Mouse (Mus musculus): ENCODE results near the gene Cfap54.

The Cfap54 gene

DNA sequence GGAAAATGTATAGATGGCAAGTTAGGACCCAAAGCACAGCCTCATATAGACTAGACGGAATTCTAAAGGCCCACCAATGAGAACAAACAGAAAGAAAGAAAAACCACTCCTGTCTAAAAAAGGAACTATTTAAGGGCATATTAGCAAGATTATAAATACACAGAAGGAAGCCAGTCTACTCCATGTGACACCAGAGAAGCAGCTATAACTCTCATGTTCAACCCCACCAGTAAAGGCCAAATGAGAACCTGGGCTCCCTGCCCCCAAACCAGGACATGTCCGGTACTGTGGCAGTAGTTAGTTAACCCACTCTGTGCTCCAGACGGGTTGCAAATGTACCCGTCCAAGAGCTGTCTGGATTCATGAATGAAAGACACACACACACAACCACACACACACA lies 14.4 kb upstream of the Cfap54 start:
- DNase-seq, result no peak

DNA sequence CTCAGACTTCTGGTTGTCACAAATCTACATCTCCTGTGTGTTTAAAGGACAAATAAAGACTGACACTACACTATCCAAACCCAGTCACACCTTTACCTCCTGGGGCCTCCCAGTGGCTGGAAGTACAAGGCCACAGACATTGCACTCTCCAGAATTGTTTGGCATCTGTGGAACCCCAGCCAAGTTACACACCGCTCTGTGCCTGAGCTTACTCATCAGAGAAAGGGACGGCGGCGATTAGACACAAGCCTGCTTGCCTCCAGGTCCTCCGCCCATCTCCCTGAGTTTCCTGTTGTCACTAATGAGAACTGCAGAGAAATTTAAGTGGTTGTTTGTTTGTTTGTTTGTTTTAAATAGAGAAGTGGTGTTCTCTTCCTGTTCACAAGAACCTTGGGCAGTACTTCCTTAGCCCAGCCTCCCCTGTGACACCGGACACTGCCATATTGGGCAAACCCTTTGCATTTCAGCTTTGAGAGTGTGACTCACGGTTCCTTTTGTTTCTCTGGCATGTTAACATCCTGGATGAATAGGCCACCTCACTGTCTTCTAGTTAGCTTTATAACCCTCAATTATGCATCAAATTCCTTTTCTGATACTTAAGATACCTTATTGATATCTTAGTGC lies 13.7 kb upstream of the Cfap54 start:
- DNase-seq, result no peak

DNA sequence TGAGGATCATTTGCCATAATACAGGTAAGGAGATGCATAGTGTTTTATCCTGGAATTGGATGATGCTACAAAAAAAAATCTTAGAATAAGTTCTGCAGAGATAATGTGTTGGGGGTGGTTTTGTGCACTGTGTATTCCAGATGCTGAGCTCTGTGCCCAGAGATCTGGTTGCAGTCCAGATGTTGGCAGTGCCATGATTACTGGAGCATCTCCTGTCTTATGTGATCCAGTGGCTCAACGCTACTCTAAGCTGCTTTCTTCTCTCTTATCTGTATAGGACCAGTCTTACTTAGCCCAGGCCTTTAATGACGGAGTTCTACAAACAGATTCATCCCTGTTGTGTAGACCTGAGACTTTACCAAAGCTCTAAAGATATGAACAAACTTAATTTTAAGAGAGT lies 10.5 kb upstream of the Cfap54 start:
- DNase-seq, result no peak

DNA sequence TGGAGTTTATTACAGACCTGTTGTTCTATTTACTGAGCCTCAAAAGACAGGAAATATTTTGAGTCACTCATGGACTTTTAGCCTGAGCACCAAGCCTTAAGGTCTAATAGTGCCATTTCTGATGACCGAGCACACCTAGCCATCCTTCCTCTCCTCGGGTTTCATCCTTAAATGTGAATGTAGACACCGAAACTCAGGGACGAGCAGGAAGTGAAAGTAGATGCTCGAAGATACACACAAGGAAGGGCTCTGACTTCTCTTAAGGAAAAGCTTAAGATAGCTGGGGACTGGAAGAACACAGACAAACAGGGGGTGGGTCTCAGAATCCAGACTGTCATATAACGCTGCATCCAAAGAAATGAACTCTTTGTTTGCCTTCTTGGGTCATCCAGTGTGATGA lies 8.8 kb upstream of the Cfap54 start:
- no peak for DNase-seq

DNA sequence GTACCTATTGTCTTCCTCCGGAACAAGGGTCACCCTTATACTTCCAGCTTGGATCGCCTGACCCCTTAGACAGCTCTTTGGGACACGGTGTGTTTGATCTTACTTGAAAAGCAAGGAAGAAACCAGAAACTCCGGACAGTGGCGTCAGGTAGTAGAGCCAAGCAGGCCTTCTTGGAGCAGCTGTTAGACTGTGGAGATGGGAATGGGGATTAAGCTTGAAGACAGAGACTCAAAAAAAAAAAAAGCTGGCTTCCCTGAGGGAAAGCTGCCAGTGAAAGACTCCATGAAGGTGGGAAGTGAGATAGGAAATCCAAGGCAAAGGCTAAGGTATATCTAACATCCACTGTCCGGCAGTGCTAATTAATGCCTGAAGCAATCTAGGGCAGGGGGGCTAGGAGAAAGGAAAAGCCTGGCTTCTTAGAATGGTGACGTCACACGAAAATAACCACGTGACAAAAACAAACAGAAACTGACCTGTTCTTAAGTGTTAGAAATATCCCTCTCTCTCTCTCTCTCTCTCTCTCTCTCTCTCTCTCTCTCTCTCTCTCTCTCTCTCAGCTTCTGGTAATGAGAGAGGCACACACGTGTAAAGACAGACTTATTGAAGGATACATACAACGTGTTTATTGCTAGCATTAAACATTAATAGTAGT lies 7.1 kb upstream of the Cfap54 start:
- no peak for DNase-seq

DNA sequence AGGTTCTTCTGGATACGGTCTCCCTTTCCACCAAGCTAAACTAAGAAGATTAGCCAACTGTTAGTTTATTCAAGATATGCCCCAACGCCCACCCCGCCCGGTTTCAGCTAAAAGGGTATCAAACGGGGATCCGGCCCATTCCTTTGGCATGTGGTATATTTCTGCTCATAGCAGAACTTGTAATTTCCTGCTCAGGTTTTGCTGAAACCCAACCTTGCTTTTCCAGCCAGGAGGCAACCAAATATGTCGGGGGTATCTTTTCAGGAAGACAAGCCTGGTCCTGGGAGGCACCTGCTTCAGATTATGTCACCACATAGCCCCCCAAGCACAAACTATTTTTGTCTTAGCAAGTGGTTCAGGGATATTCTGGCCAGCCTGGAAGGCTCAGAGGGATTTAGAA lies 6.1 kb upstream of the Cfap54 start:
- no peak for DNase-seq

DNA sequence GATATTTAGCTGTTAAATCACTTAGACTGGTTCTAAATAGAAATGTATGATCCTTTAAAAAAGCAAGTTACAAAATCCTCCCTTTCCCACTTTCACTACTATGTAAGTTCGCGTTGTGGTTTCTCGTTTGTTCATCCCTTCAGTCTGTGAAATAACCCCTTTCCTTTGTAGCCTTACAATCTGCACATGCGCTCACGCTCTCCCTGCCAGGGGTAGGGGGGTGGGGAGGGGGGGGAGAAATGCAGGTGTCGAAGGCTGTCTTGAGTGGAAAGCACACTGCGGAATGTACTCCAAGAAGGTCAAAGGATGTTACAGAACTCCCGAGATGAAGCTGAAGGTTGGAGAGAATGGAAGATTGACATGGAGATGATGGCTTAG lies 2.5 kb upstream of the Cfap54 start:
- no peak for DNase-seq

DNA sequence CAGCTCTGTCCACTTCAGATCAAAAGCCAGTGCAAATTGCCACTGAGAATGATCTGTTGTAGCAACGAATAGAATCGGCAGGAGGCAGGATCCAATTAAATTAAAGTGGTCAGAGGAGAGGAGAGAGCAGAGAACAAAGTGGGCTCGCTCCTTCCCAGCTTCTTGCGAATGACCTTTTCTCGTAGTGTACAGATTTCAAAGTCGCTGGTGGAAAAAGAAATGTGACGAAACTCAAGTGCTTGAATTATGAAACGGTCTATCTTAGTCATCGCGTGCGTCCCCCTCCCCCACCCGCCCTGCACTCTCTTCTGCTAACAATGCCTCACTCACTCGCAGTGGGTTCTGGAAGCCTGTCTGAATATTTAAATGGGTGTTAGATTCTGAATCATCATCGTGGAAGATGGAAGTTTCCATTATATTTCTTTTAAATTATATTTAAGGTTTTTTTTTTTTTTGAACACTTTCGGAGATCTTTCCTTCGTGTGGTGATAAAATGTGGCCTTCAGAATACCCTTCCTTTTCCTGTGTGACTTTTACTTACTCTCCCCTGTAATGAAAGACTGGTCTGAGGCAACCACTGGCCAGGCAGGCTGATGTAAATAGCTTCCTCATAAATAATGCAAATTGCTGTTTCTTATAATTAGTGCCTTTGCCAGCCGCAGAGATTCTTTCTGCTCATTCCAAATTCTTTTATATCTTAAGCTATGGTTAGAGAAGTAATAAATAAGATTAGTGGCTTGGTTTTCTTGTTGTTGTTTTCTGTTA lies 2.0 kb upstream of the Cfap54 start:
- no peak for DNase-seq

DNA sequence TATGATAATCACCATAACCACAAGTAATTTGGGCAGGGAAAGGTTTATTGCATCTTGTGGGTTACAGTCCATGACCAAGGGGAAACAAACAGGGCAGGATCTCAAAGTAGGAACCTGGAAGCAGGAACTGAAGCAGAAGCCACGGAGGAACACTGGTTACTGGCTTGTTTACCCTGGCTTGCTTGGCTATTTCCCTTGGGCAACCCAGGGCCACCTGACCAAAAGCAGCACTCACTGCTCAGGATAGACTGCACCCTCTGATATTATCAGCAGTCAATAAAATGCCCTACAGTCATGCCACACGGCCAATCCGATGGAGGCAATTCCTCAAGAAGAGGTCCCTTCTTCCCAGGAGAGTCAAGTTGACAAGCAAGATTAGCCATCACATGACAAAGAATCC lies 1.9 kb downstream of the Cfap54 start:
- DNase-seq, result no peak

DNA sequence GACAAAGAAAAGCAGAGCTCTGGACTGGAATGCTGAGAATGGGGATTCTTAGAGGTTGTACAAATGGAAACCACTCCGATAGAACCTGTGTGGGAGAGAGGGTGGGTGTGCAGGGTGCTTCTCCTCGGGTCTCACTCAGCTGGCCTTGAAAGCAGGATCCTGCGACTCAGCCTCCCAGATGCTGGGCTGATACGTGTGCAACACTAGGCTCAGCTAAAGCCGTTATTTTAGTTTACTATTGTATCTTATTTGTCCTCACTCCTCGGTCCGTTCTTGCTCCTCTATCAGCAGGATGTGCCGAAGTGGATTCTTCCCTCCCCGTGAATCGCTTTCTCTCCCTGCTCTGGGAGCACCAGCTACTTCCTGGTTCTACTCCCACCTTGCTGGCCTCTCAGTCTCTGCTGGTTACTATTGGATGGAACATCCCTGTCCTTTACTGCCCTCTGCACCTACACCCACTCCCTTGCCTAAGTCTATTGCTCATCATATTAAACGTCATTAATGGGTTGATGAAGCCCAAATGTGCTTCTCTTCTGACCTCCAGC lies 3.4 kb downstream of the Cfap54 start:
- no peak for DNase-seq

DNA sequence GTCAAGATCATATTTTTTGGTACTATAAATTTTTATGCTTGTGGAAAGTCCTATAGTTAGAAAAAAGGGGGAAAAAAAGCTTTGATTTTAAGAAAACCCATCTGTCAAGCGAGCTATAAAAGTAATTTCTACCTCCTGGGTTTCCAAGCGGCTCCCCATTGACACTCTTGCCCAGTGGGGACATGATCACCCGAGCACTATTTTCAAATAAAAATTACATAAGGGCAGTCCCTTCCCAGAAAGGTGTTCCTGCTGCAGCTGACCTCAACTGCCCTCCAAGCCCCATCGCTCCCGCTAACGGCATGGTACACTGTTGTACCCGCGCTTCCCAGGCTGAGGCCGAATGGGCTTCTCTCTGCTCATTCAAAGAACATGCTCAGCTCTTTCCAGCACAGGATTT lies 5.0 kb downstream of the Cfap54 start:
- DNase-seq, result no peak

DNA sequence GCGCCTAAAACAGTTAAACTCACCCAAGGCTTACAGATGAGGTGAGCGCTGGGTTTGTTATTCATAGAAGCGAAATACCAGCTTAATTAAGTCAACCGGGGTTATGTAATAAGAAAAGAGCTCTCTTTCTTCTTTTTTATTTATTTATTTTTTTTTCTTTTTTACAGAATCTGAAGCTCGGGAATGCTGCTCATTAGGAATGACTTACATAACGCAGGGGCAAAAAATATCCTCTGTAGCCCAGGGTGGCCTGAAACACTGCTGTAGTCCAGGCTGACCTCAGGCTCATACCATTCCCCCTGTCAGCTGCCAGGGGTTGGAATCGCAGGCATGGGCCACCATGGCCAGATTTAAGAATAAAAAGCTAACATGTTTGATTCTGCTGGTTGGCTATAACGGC lies 5.6 kb downstream of the Cfap54 start:
- DNase-seq, result no peak

DNA sequence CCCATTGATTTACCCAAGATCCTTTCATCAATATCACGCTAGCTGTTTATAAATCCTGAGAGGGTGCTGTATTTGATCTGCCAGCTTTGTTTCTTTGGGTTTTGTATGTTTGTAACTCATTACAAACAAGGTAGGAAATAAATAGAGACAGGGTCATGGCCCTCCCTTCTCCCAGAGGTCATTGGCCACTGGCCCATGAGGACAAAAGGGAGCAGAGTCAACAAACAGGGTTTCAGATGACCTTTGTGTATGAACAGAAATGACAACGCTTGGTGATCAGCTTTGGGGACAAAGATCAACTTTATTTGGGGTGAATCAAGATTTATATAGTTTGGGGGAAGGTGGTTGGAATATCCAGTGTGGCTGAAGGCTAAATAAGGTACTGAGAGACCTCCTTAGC lies 8.6 kb downstream of the Cfap54 start:
- no peak for DNase-seq

DNA sequence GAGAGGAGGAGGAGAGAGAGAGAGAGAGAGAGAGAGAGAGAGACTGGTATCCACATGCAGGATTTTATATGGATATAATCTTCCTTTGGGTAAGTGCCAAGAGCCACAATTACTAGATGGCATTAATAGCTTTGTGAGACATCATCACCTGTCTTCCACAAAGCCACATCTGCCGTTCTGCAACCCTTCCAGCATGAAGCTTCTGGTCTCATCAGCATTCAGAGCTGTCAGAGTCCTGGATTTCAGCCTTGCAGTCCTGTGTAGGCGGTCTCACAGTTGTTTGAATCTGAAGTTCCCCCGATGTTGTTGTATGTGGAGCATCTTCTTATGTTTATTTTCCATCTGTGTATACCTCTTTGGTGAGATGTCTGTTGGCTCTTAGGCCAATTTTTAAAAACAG lies 9.7 kb downstream of the Cfap54 start:
- DNase-seq, result no peak

DNA sequence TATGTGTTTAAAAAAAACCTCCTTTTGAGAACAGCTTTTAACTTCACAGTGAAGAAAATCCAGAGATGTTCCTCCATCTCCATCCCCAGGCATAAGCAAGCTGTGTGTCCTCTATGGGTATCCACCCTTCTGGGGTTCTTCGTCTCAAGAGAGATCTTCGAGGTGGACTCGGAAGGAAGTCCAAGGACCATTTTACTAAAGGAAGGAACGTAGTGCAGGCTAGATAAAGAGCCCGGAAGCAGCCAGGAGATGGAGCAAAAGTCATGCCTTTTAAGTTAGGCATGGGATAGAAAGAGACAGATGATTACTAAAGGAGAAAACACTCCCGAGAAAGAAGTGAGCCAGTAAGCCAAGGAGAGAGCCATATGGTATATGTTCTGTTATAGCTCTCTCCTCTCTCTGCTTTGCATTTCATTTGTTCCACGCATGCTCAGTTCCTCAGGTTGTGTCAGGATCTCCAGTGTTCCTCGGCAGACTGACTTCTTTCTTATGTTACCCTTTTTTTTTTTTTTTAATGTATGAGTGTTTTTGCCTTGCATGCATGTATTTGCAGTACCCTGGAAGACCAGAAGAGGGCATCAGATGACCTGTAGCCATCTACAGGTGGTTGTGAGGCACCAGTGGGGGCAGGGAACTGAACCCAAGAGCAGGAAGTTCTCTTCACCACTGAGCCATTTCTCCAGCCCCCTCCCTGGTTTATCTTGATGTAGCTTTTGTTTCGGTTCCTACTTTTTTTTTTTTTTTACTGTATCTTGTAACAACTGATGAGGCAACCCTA lies 11.1 kb downstream of the Cfap54 start:
- no peak for DNase-seq

DNA sequence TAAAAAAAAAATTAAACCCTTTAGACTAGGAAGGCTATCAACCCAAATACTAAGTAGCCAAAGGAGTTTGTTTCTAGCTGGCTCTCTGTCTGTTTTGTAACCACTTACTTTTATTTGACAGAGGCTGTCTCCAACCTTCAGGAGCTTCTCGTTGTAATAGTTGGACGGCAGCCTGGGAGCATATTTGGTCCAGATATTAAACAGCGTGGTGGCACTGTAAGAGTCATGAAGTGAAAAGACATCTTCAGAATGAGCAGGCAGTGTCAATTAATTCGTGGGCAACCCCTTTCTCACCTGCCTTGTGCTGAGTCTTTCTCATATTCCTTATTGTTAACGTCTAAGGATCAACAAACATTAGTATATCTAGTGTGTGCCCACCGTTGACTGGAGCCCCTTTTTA lies 11.7 kb downstream of the Cfap54 start:
- no peak for DNase-seq

DNA sequence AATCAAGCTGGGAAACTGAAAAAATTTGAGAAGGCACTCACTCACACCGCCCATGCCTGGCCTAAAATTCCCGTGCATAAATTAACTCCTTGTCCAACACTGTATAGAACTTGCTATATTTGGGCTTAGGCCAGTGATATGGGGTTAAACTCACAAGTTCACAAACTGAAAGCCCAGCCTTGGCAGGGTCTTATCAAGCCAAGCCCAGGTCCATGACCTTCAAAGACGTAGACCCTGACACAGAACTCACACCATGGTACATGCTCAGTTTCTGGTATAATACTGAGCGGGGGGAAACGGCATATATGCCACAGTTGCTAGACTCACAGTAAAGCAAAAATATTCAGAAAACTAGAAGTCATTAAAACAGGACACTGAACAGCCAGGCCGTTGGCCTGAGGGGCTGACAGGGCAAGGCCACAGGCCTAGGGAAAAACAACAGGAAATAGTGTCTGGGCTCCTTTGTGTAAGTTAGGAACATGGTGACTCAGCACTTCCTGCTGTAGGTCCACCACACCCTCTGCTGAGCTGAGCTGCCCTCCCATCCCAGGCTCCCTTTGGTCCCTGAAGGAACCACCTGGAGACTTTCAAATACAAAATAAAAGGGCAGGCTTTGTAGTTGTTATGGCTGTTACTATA lies 12.3 kb downstream of the Cfap54 start:
- DNase-seq, result no peak

DNA sequence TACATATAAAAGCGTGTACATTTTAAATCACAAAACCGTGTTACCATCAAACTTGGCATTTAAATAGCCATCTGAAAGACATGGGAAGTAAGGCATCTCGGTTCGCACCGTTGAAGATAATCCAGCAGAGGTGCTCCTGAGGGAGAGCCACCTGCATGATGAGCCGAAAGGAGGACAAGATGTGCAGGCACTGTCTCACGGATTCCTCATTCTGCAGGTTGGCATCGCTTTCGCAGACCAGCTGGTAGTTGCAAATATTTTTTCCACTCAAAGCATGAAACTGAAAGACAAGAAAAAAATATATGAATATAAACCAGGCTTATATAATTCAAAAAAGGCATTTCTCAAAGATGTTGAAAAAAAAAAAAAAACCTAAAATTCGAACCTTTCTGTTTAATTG lies 16.4 kb downstream of the Cfap54 start:
- no peak for DNase-seq

DNA sequence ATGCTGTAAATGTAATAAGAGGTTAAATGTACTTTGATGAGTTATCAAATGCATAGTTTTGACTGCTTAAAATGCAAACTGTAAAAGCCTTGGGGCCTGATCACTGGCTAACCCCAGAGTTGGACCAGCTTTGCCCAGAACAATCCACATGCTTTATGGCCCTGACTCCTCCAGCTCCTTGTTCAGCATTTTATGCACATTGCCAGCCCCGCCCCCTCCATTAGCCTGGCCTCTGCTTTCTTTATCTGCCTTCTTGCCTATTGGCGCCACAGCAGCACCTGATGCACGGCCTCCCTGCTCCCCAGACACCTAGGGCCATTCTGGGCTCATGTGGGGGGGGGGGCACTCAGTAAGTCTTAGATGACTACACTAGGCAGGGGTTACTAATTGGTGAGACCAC lies 17.8 kb downstream of the Cfap54 start:
- no peak for DNase-seq

DNA sequence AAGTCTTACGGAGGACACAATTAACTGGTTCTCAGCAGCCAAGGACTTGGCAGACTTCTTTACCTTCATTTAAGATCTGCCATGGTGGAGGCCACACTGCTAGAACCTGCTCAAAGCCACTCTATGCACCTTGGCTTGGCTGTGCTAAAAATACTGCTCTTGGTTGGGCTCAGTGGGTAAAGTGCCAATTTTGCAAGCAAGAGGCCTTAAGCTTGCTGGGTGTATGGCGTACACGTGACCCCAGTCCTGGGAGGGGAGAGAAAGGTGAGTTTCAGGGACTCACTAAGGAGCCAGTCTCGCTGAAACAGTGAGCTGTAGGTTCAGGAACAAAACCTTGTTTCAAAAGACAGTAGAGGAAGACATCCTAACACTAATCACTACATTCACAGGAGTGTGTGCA lies 19.0 kb downstream of the Cfap54 start:
- DNase-seq, result no peak

DNA sequence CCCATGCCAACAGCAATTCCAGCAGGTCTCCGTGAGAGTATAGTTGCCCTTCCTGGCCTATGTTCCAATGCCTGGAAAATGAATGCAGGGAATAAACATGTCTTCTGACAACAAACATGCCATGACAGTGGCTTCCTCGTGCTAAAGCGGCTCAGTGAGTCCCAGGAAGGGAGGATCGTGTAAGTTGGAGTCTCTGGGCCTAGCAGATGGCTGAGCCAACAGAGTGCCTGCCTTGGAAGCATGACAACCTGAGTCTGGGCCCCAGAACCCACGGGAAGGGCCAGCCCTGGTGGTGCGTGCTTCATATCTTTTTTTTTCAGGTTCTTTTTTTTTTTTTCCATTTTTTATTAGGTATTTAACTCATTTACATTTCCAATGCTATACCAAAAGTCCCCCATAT lies 27.6 kb downstream of the Cfap54 start:
- DNase-seq, result no peak

DNA sequence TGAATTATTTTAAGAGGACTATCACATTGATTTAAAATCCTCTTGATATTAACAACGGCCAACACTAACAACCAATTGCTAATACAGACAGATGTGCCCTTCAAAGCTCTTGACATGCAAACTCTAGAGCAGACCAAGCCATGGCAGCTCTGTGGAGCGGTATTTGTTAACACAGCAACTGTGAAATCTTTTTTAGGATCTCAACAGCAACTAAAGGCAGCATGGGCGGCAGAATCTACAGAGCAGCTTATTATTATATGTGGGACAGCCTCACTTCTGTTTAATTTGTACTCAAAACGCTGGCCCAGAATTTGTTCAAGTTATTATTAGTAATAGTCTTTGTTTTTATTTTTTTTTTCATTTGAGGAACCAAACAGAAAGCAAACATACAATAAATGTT lies 28.1 kb downstream of the Cfap54 start:
- DNase-seq, result no peak

Measured in cerebellum, adult 8-10 months (tissue).